Mouse (Mus musculus): ENCODE results near the gene Sdhd. TPM values are rescaled to one million over a fixed set of nuclear protein-coding genes. Genes with fewer than 3 reads are reported as not detected.
A peak's percentile ranks its signal among the peaks of the same experiment; 100 is the strongest.

Sdhd gene
- polyA plus RNA-seq, 1 experiment from 2014 or later, result 418 TPM

GRCm38 (mm10) chr9:50586955-50587354 lies 16.7 kb downstream of the Sdhd start:
- no peaks in the 10 kb centered on the region for H3K27me3 ChIP-seq
- TF ChIP-seq CTCF (IDR thresholded peaks at IDR 0.05), result no peak
- ChIA-PET POLR2A (no interaction called here), CTCF (interaction anchor here (2.8 kb wide), 1 partner anchor 8 kb away, joined by 15 read pairs; no protein-coding TSS in a partner anchor)
- no peak for ATAC-seq
- DNase-seq (ENCODE audit: low read depth, low spot score), result no peak
- in situ Hi-C loops (cut with MboI; ENCODE audit: low pct_unique_long_range_greater_than_20kb), result no loop called here

GRCm38 (mm10) chr9:50585145-50585818 lies 18.3 kb downstream of the Sdhd start:
- no peaks in the 10 kb centered on the region for H3K27me3 ChIP-seq
- DNase-seq (ENCODE audit: low read depth, low spot score) (no peak), ATAC-seq (no peak)
- ChIA-PET CTCF (interaction anchor here (1.3 to 2.8 kb wide), 2 partner anchors 9 to 10 kb away, joined by 4 to 15 read pairs; no protein-coding TSS in a partner anchor), POLR2A (no interaction called here)
- in situ Hi-C loops (cut with MboI; ENCODE audit: low pct_unique_long_range_greater_than_20kb), result no loop called here
- TF ChIP-seq CTCF (IDR thresholded peaks at IDR 0.05), result no peak

GRCm38 (mm10) chr9:50580370-50580769 lies 23.2 kb downstream of the Sdhd start:
- DNase-seq (ENCODE audit: low read depth, low spot score) (peak; percentile 57), ATAC-seq (peak; percentile 80)
- H3K27me3 ChIP-seq, result no peaks in the 10 kb centered on the region
- no peak for TF ChIP-seq CTCF (IDR thresholded peaks at IDR 0.05)
- POLR2A ChIA-PET, result interaction anchor here (0.6 kb wide), 1 partner anchor 18 kb away, joined by 3 read pairs; no protein-coding TSS in a partner anchor
- in situ Hi-C loops (cut with MboI; ENCODE audit: low pct_unique_long_range_greater_than_20kb), result no loop called here
- CTCF ChIA-PET, result interaction anchor here (1.0 kb wide), 1 partner anchor 12 kb away, joined by 4 read pairs; no protein-coding TSS in a partner anchor

- H3K27me3 ChIP-seq, result no peaks in the 10 kb centered on the region
- DNase-seq (ENCODE audit: low read depth, low spot score) (no peak), ATAC-seq (peak; percentile 88)
- ChIA-PET POLR2A (interaction anchor here (0.7 kb wide), 1 partner anchor 22 kb away, joined by 3 read pairs; no protein-coding TSS in a partner anchor), CTCF (interaction anchor here (1.3 kb wide), 1 partner anchor 41 kb away, joined by 3 read pairs; no protein-coding TSS in a partner anchor)
- TF ChIP-seq CTCF (IDR thresholded peaks at IDR 0.05), result no peak
- in situ Hi-C loops (cut with MboI; ENCODE audit: low pct_unique_long_range_greater_than_20kb), result no loop called here
Observed at GRCm38 (mm10) chr9:50569599-50570525, 33.8 kb downstream of the Sdhd start.

- no peak for ATAC-seq
- CTCF ChIA-PET, result interaction anchor here (2.9 kb wide), 1 partner anchor 31 kb away, joined by 9 read pairs; no protein-coding TSS in a partner anchor
- in situ Hi-C loops (cut with MboI; ENCODE audit: low pct_unique_long_range_greater_than_20kb), result no loop called here
- no peak for DNase-seq (ENCODE audit: low read depth, low spot score)
- no peaks in the 10 kb centered on the region for H3K27me3 ChIP-seq
- POLR2A ChIA-PET, result no interaction called here
- TF ChIP-seq CTCF (IDR thresholded peaks at IDR 0.05), result no peak
Observed at GRCm38 (mm10) chr9:50567881-50568280, 35.7 kb downstream of the Sdhd start.

GRCm38 (mm10) chr9:50567372-50567771 lies 36.2 kb downstream of the Sdhd start:
- POLR2A ChIA-PET, result no interaction called here
- ATAC-seq (no peak), DNase-seq (ENCODE audit: low read depth, low spot score) (no peak)
- in situ Hi-C loops (cut with MboI; ENCODE audit: low pct_unique_long_range_greater_than_20kb), result no loop called here
- CTCF ChIA-PET, result interaction anchor here (2.9 kb wide), 1 partner anchor 30 kb away, joined by 9 read pairs; no protein-coding TSS in a partner anchor
- H3K27me3 ChIP-seq, result no peaks in the 10 kb centered on the region
- TF ChIP-seq CTCF (IDR thresholded peaks at IDR 0.05), result no peak

GRCm38 (mm10) chr9:50565940-50566339 lies 37.7 kb downstream of the Sdhd start:
- in situ Hi-C loops (cut with MboI; ENCODE audit: low pct_unique_long_range_greater_than_20kb), result no loop called here
- ATAC-seq (no peak), DNase-seq (ENCODE audit: low read depth, low spot score) (no peak)
- CTCF ChIA-PET, result interaction anchor here (1.1 to 2.9 kb wide), 3 partner anchors 17 to 29 kb away, joined by 3 to 9 read pairs (median 6); no protein-coding TSS in a partner anchor
- H3K27me3 ChIP-seq, result no peaks in the 10 kb centered on the region
- TF ChIP-seq CTCF (IDR thresholded peaks at IDR 0.05), result no peak
- POLR2A ChIA-PET, result interaction anchor here (1.1 kb wide), 1 partner anchor 13 kb away, joined by 4 read pairs; no protein-coding TSS in a partner anchor

GRCm38 (mm10) chr9:50565173-50565572 lies 38.4 kb downstream of the Sdhd start:
- ATAC-seq, result no peak
- ChIA-PET CTCF (interaction anchor here (1.1 to 1.6 kb wide), 3 partner anchors 17 to 37 kb away, joined by 3 to 6 read pairs (median 3); no protein-coding TSS in a partner anchor), POLR2A (interaction anchor here (1.1 kb wide), 1 partner anchor 13 kb away, joined by 4 read pairs; no protein-coding TSS in a partner anchor)
- H3K27me3 ChIP-seq, result no peaks in the 10 kb centered on the region
- no peak for DNase-seq (ENCODE audit: low read depth, low spot score)
- in situ Hi-C loops (cut with MboI; ENCODE audit: low pct_unique_long_range_greater_than_20kb), result no loop called here
- TF ChIP-seq CTCF (IDR thresholded peaks at IDR 0.05), result no peak

GRCm38 (mm10) chr9:50561918-50562360 lies 41.7 kb downstream of the Sdhd start:
- TF ChIP-seq CTCF (IDR thresholded peaks at IDR 0.05), result no peak
- CTCF ChIA-PET, result no interaction called here
- POLR2A ChIA-PET, result no interaction called here
- in situ Hi-C loops (cut with MboI; ENCODE audit: low pct_unique_long_range_greater_than_20kb), result no loop called here
- DNase-seq (ENCODE audit: low read depth, low spot score) (no peak), ATAC-seq (no peak)
- H3K27me3 ChIP-seq, result peaks cover 17% of the 10 kb centered on the region

- no peak for ATAC-seq
Observed at GRCm38 (mm10) chr9:50561145-50561917, 42.3 kb downstream of the Sdhd start, which contains the start of gene Tex12. Gene Tex12, minus strand, starts transcription at chr9:50561325.

More at GRCm38 (mm10) chr9:50561145-50561917, 42.3 kb downstream of the Sdhd start, which contains the start of gene Tex12:
- in situ Hi-C loops (cut with MboI; ENCODE audit: low pct_unique_long_range_greater_than_20kb), result no loop called here
- TF ChIP-seq CTCF (IDR thresholded peaks at IDR 0.05), result no peak
- H3K27me3 ChIP-seq, result peaks cover 20% of the 10 kb centered on the region
- CTCF ChIA-PET, result no interaction called here
- DNase-seq (ENCODE audit: low read depth, low spot score), result no peak
- POLR2A ChIA-PET, result no interaction called here

Data from Patski (cell line).